In the genomic region with DNA sequence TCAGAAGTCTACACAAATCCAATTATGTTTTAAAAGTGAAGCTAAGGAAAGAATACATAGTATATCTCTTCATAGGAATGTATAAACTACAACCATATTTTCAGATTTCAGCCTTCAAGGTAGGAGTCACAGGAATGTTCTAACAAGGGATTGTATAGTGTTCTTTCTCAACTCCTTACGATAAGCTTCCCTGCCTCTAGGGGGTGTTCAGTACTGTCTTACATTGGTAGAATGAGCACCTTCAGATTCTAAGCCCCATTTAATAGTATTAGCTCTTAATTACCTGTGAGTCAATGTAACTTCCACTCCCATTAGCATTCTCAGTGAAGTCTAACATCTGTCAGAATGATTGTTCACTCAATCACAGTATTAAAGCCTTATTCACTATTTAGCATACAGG, we compare ENCODE assay signal across 31 mouse cellular contexts.
DNase-seq lines count a peak whose midpoint lies in the region; ATAC-seq and TF ChIP-seq lines count a peak whose summit lies in the region.
"Had no signal": no experiment of that assay in that cellular context is flagged by ENCODE, and none has a peak within 500 bp of the region (broad histone marks: within the 10 kb centered on the region; RNA-seq: fewer than 3 reads in every experiment).

No protein-coding gene starts in this region.

- no peak for ATAC-seq in kidney, postnatal 0 days (replicated peaks; ENCODE audit: low FRiP score, low read depth)
- no peak for ATAC-seq in kidney, embryonic 14.5 days (ENCODE audit: low FRiP score, low TSS enrichment)
- ATAC-seq: forebrain, embryonic 16.5 days; hindbrain, embryonic 16.5 days; intestine, embryonic 15.5 days; midbrain, embryonic 13.5 days had no signal

- intact Hi-C loops in gastrocnemius, adult 2 months (cut with DNase I): no loop called here
- intact Hi-C loops in gastrocnemius, postnatal 14 days (cut with DNase I; ENCODE audit: low total_unique reads): no loop called here

- H3K4me1 ChIP-seq in kidney, postnatal 0 days (replicated peaks; ENCODE audit: insufficient read depth, low read length): no peaks in the 10 kb centered on the region
- H3K4me1 ChIP-seq in kidney, embryonic 14.5 days (ENCODE audit: control insufficient read depth, insufficient read depth, low read length): no peaks in the 10 kb centered on the region
- H3K4me1 ChIP-seq: intestine, embryonic 15.5 days; liver, embryonic 15.5 days; neural tube, embryonic 13.5 days had no signal

- no peaks in the 10 kb centered on the region for H3K36me3 ChIP-seq in kidney, postnatal 0 days (ENCODE audit: insufficient read depth, low read length)
- no peaks in the 10 kb centered on the region for H3K36me3 ChIP-seq in kidney, embryonic 14.5 days (ENCODE audit: control insufficient read depth, insufficient read depth, low read length)
- H3K36me3 ChIP-seq: G1E; heart, embryonic 12.5 days; hindbrain, embryonic 10.5 days; intestine, embryonic 15.5 days; limb, embryonic 10.5 days; limb, embryonic 15.5 days; liver, embryonic 15.5 days; midbrain, embryonic 13.5 days; neural tube, embryonic 13.5 days had no signal

- H3K9me3 ChIP-seq in kidney, postnatal 0 days (replicated peaks; ENCODE audit: low read length): no peaks in the 10 kb centered on the region
- H3K9me3 ChIP-seq in kidney, embryonic 14.5 days (ENCODE audit: control insufficient read depth, low read length): no peaks in the 10 kb centered on the region
- H3K9me3 ChIP-seq: heart, embryonic 12.5 days; hindbrain, embryonic 10.5 days; intestine, embryonic 15.5 days; limb, embryonic 10.5 days; limb, embryonic 15.5 days; liver, embryonic 15.5 days; midbrain, embryonic 13.5 days; neural tube, embryonic 13.5 days had no signal

- DNase-seq in gastrocnemius, adult 2 months: no peak
- no peak for DNase-seq in gastrocnemius, postnatal 14 days
- DNase-seq in kidney, postnatal 0 days (ENCODE audit: low spot score): no peak
- DNase-seq in A20 (ENCODE audit: low read depth, low spot score): peak; percentile 17
- peak; percentile 6 for DNase-seq in ES-CJ7 (ENCODE audit: low read depth, low spot score)
- DNase-seq in cerebellum, postnatal 25 days: no peak
- DNase-seq: adrenal gland, postnatal 10 days; B cell, adult 2 months; cerebellum, adult 11 months; cerebellum, adult 9-11 months; gastrocnemius, postnatal 25 days; heart, adult 18-20 months; heart, postnatal 14 days; kidney, adult 9 months; kidney, postnatal 25 days; right cerebral cortex, postnatal 4 days; thymus, adult 2 months; thymus, postnatal 36 days had no signal

- H3K27ac ChIP-seq in gastrocnemius, adult 2 months: no peak overlapping the region
- no peak overlapping the region for H3K27ac ChIP-seq in kidney, postnatal 0 days
- H3K27ac ChIP-seq in kidney, embryonic 14.5 days (ENCODE audit: low read depth, low read length): no peak overlapping the region
- H3K27ac ChIP-seq: hindbrain, embryonic 10.5 days; intestine, embryonic 15.5 days; limb, embryonic 10.5 days; limb, embryonic 15.5 days; liver, embryonic 15.5 days; macrophage; midbrain, embryonic 13.5 days; neural tube, embryonic 13.5 days had no signal

- H3K9ac ChIP-seq in kidney, postnatal 0 days (ENCODE audit: low read depth, low read length): no peak overlapping the region
- H3K9ac ChIP-seq in kidney, embryonic 14.5 days (ENCODE audit: low read depth, low read length): no peak overlapping the region
- H3K9ac ChIP-seq: heart, embryonic 12.5 days; intestine, embryonic 15.5 days; limb, embryonic 15.5 days; liver, embryonic 15.5 days; midbrain, embryonic 13.5 days; neural tube, embryonic 13.5 days had no signal

- no peaks in the 10 kb centered on the region for H3K27me3 ChIP-seq in kidney, postnatal 0 days (ENCODE audit: insufficient read depth, low read length)
- no peaks in the 10 kb centered on the region for H3K27me3 ChIP-seq in kidney, embryonic 14.5 days (ENCODE audit: control insufficient read depth, insufficient read depth, low read length)
- H3K27me3 ChIP-seq: heart, embryonic 12.5 days; intestine, embryonic 15.5 days; limb, embryonic 15.5 days; liver, embryonic 15.5 days; midbrain, embryonic 13.5 days; neural tube, embryonic 13.5 days had no signal

- no peak overlapping the region for H3K4me2 ChIP-seq in kidney, postnatal 0 days (ENCODE audit: low read length)
- H3K4me2 ChIP-seq in kidney, embryonic 14.5 days (replicated peaks; ENCODE audit: low read depth, low read length): no peak overlapping the region
- H3K4me2 ChIP-seq: heart, embryonic 12.5 days; intestine, embryonic 15.5 days; limb, embryonic 15.5 days; liver, embryonic 15.5 days; midbrain, embryonic 13.5 days; neural tube, embryonic 13.5 days had no signal

- TF ChIP-seq CTCF in gastrocnemius, adult 2 months (IDR thresholded peaks at IDR 0.05): peak; percentile 21; the same call in 1 of the 2 replicates
- peak; percentile 38; the same call in 1 of the 2 replicates for TF ChIP-seq CTCF in kidney, postnatal 0 days (IDR thresholded peaks at IDR 0.05; ENCODE audit: low read depth)

- H3K4me3 ChIP-seq in gastrocnemius, adult 2 months: no peak overlapping the region
- no peak overlapping the region for H3K4me3 ChIP-seq in kidney, postnatal 0 days (replicated peaks; ENCODE audit: low read depth, low read length)
- H3K4me3 ChIP-seq in kidney, embryonic 14.5 days (ENCODE audit: low read length): no peak overlapping the region
- H3K4me3 ChIP-seq: heart, embryonic 12.5 days; hindbrain, embryonic 10.5 days; intestine, embryonic 15.5 days; limb, embryonic 10.5 days; limb, embryonic 15.5 days; liver, embryonic 15.5 days; midbrain, embryonic 13.5 days; neural tube, embryonic 13.5 days had no signal

- WGBS in kidney, postnatal 0 days: 90% methylated on average over 1 of the region's 1 CpGs
- 88% methylated on average over 1 of the region's 1 CpGs for WGBS in kidney, embryonic 14.5 days

Comparison
In these comparisons a context has a peak if more than half of its experiments do, and no peak if none do; other contexts are left out.
1. DNase-seq: peak in A20 (single experiment) and ES-CJ7 (single experiment); none in gastrocnemius, adult 2 months (single experiment), gastrocnemius, postnatal 14 days (single experiment), kidney, postnatal 0 days (single experiment) and cerebellum, postnatal 25 days (0 of 2).